Comparison of ENCODE assay signal across 24 mouse cellular contexts in genomic region chr1:156784116-156784515, GRCm38 (mm10). TPM values are rescaled to one million over a fixed set of nuclear protein-coding genes. Genes with fewer than 3 reads are reported as not detected.
DNase-seq lines count a peak whose midpoint lies in the region; ATAC-seq and TF ChIP-seq lines count a peak whose summit lies in the region.
"Had no signal": no experiment of that assay in that cellular context is flagged by ENCODE, and none has a peak within 500 bp of the region (broad histone marks: within the 10 kb centered on the region; RNA-seq: fewer than 3 reads in every experiment).

No protein-coding gene starts in this region.

- H3K4me2 ChIP-seq in neural tube, embryonic 15.5 days = no peak overlapping the region
- H3K4me2 ChIP-seq in limb, embryonic 14.5 days (replicated peaks; ENCODE audit: low read depth, low read length, severe bottlenecking) = no peak overlapping the region
- H3K4me2 ChIP-seq: embryonic facial prominence, embryonic 12.5 days; forebrain, embryonic 12.5 days; intestine, embryonic 15.5 days; limb, embryonic 12.5 days; liver, embryonic 13.5 days; midbrain, embryonic 13.5 days had no signal

- no peaks in the 10 kb centered on the region for H3K27me3 ChIP-seq in neural tube, embryonic 15.5 days (replicated peaks)
- peaks cover 29% of the 10 kb centered on the region for H3K27me3 ChIP-seq in embryonic facial prominence, embryonic 10.5 days (replicated peaks; ENCODE audit: low read depth, poor library complexity, severe bottlenecking)
- no peaks in the 10 kb centered on the region for H3K27me3 ChIP-seq in limb, embryonic 14.5 days (ENCODE audit: control insufficient read depth, insufficient read depth, low read length)
- H3K27me3 ChIP-seq: embryonic facial prominence, embryonic 12.5 days; intestine, embryonic 15.5 days; liver, embryonic 13.5 days had no signal

- WGBS in neural tube, embryonic 15.5 days = 45% methylated on average over 5 of the region's 5 CpGs
- 61% methylated on average over 5 of the region's 5 CpGs for WGBS in embryonic facial prominence, embryonic 10.5 days
- 69% methylated on average over 5 of the region's 5 CpGs for WGBS in limb, embryonic 14.5 days

- H3K9me3 ChIP-seq in neural tube, embryonic 15.5 days (replicated peaks) = no peaks in the 10 kb centered on the region
- H3K9me3 ChIP-seq in embryonic facial prominence, embryonic 10.5 days = no peaks in the 10 kb centered on the region
- no peaks in the 10 kb centered on the region for H3K9me3 ChIP-seq in limb, embryonic 14.5 days (ENCODE audit: control insufficient read depth, low read length)
- H3K9me3 ChIP-seq: embryonic facial prominence, embryonic 12.5 days; forebrain, embryonic 12.5 days; intestine, embryonic 15.5 days; limb, embryonic 12.5 days; liver, embryonic 13.5 days; midbrain, embryonic 13.5 days had no signal

- DNase-seq in neural tube, embryonic 10.5 days (ENCODE audit: extremely low spot score, low spot score) = peak; percentile 42
- no peak for DNase-seq in embryonic facial prominence, embryonic 10.5 days (ENCODE audit: low spot score)
- DNase-seq in limb, embryonic 14.5 days (ENCODE audit: low spot score) = no peak
- DNase-seq in thymus, adult 18-20 months = no peak
- no peak for DNase-seq in ovary, postnatal 10 days (ENCODE audit: low spot score)
- DNase-seq: adrenal gland, postnatal 10 days; B cell, adult 2 months; cerebellum, adult 11 months; cerebellum, adult 9-11 months; forebrain, postnatal 0 days; heart, postnatal 14 days; kidney, adult 8-10 months; liver, embryonic 13.5 days; lung, adult 2 months; lung, postnatal 10 days had no signal

- TF ChIP-seq POLR2A in limb, embryonic 14.5 days (IDR thresholded peaks at IDR 0.05; ENCODE audit: borderline replicate concordance, extremely low read depth, insufficient read depth, insufficient read length) = no peak

- H3K4me1 ChIP-seq in neural tube, embryonic 15.5 days = peaks cover 50% of the 10 kb centered on the region
- peaks cover 78% of the 10 kb centered on the region for H3K4me1 ChIP-seq in embryonic facial prominence, embryonic 10.5 days
- H3K4me1 ChIP-seq in limb, embryonic 14.5 days (ENCODE audit: control insufficient read depth, insufficient read depth, low read length) = peaks cover 59% of the 10 kb centered on the region

- H3K4me3 ChIP-seq in neural tube, embryonic 15.5 days (replicated peaks) = no peak overlapping the region
- no peak overlapping the region for H3K4me3 ChIP-seq in embryonic facial prominence, embryonic 10.5 days
- H3K4me3 ChIP-seq in limb, embryonic 14.5 days (replicated peaks; ENCODE audit: low read length) = no peak overlapping the region
- H3K4me3 ChIP-seq: embryonic facial prominence, embryonic 12.5 days; forebrain, embryonic 12.5 days; intestine, embryonic 15.5 days; limb, embryonic 12.5 days; liver, embryonic 13.5 days; midbrain, embryonic 13.5 days had no signal

- ATAC-seq in neural tube, embryonic 15.5 days (ENCODE audit: low FRiP score) = no peak
- no peak for ATAC-seq in limb, embryonic 14.5 days (ENCODE audit: low FRiP score, low read depth)
- ATAC-seq: forebrain, postnatal 0 days; hindbrain, postnatal 0 days; intestine, embryonic 15.5 days; midbrain, embryonic 13.5 days had no signal

- H3K9ac ChIP-seq in neural tube, embryonic 15.5 days (replicated peaks) = no peak overlapping the region
- no peak overlapping the region for H3K9ac ChIP-seq in limb, embryonic 14.5 days (ENCODE audit: low read depth, low read length, severe bottlenecking)
- H3K9ac ChIP-seq: embryonic facial prominence, embryonic 12.5 days; forebrain, embryonic 12.5 days; forebrain, postnatal 0 days; intestine, embryonic 15.5 days; limb, embryonic 12.5 days; liver, embryonic 13.5 days; midbrain, embryonic 13.5 days had no signal

- H3K27ac ChIP-seq in neural tube, embryonic 15.5 days (replicated peaks) = no peak overlapping the region
- H3K27ac ChIP-seq in embryonic facial prominence, embryonic 10.5 days (replicated peaks) = peak overlapping the region; percentile 1; the same call in 1 of the 2 replicates
- H3K27ac ChIP-seq in limb, embryonic 14.5 days (replicated peaks; ENCODE audit: low read depth, low read length) = 0 out of 2 replicates have a peak overlapping the region, but pooled peaks have one; percentile 11
- H3K27ac ChIP-seq: embryonic facial prominence, embryonic 12.5 days; forebrain, embryonic 12.5 days; hindbrain, postnatal 0 days; intestine, embryonic 15.5 days; kidney, postnatal 0 days; limb, embryonic 12.5 days; liver, embryonic 13.5 days; macrophage; midbrain, embryonic 13.5 days had no signal

- H3K36me3 ChIP-seq in neural tube, embryonic 15.5 days = no peaks in the 10 kb centered on the region
- no peaks in the 10 kb centered on the region for H3K36me3 ChIP-seq in embryonic facial prominence, embryonic 10.5 days (replicated peaks)
- H3K36me3 ChIP-seq in limb, embryonic 14.5 days (ENCODE audit: control insufficient read depth, insufficient read depth, low read length) = no peaks in the 10 kb centered on the region
- H3K36me3 ChIP-seq: embryonic facial prominence, embryonic 12.5 days; forebrain, embryonic 12.5 days; intestine, embryonic 15.5 days; limb, embryonic 12.5 days; liver, embryonic 13.5 days; midbrain, embryonic 13.5 days had no signal

RNA-seq across cellular contexts. Expression of gene Angptl1, which starts 54.2 kb away (rescaled TPM):
- polyA plus RNA-seq in neural tube, embryonic 15.5 days (2015; fragmentation: Nextera tagmentation; extraction: Ambion mirVana) = 3.2 and 3.8 TPM in 2 replicates
- 4.3 and 5.6 TPM in 2 replicates for polyA plus RNA-seq in embryonic facial prominence, embryonic 10.5 days (2016; fragmentation: Nextera tagmentation; extraction: Ambion mirVana)
- polyA plus RNA-seq in limb, embryonic 14.5 days (2012; rRNA removed) = 92.9 and 117 TPM in 2 replicates
- 92.4 and 95.5 TPM in 2 replicates for polyA plus RNA-seq in limb, embryonic 14.5 days (2014; fragmentation: Nextera tagmentation; extraction: Ambion mirVana)
- polyA plus RNA-seq: macrophage had no signal

Comparison
In these comparisons a context has a peak if more than half of its experiments do, and no peak if none do; other contexts are left out.
1. RNA of gene Angptl1, which starts 54.2 kb away (polyA plus RNA-seq): 92.4 to 117 TPM in limb, embryonic 14.5 days; 4.3 to 5.6 TPM in embryonic facial prominence, embryonic 10.5 days and 3.2 to 3.8 TPM in neural tube, embryonic 15.5 days; every median in the first group is over 10 times any median in the second.